Mouse (Mus musculus) stomach, embryonic 16.5 days (tissue): ENCODE measurements around the gene Adora2b. TPM values are rescaled to one million over a fixed set of nuclear protein-coding genes. Genes with fewer than 3 reads are reported as not detected.

Experiments used
- ATAC-seq: fragments of 200-750 bp; cut with Nextera tagmentation; 2 replicates; pipeline ENCODE4 v1.8.0; 2017; ENCODE audit warnings: moderate number of reproducible peaks, moderate TSS enrichment; ENCODE audit not compliant: insufficient read depth, low FRiP score
- H3K27ac ChIP-seq: fragments of 300-500 bp; sonication (generic); 2 replicates; pipeline ENCODE4 v1.5.1; 2014; ENCODE audit warnings: low read length
- H3K27me3 ChIP-seq: fragments of 300-500 bp; sonication (generic); 2 replicates; pipeline ENCODE4 v1.6.1; 2014; ENCODE audit warnings: low read length, control low read depth, mixed read lengths; ENCODE audit not compliant: control insufficient read depth, insufficient read depth
- H3K36me3 ChIP-seq: fragments of 300-500 bp; sonication (generic); 2 replicates; pipeline ENCODE4 v1.6.1; 2014; ENCODE audit warnings: low read length; ENCODE audit not compliant: control insufficient read depth, insufficient read depth
- H3K4me1 ChIP-seq: fragments of 300-500 bp; sonication (generic); 2 replicates; pipeline ENCODE4 v1.6.1; 2014; ENCODE audit warnings: low read length, control low read depth, mixed read lengths; ENCODE audit not compliant: control insufficient read depth, insufficient read depth
- H3K4me2 ChIP-seq: fragments of 300-500 bp; sonication (generic); 2 replicates; pipeline ENCODE4 v1.6.1; 2014; ENCODE audit warnings: low read depth, low read length, mixed read lengths
- H3K4me3 ChIP-seq: fragments of 300-500 bp; sonication (generic); replicated peaks from 2 replicates; pipeline ENCODE4 v1.5.1; 2014; ENCODE audit warnings: mild to moderate bottlenecking, low read length
- H3K9ac ChIP-seq: fragments of 300-500 bp; sonication (generic); 2 replicates; pipeline ENCODE4 v1.6.1; 2014; ENCODE audit warnings: low read length
- H3K9me3 ChIP-seq: fragments of 300-500 bp; sonication (generic); replicated peaks from 2 replicates; pipeline ENCODE4 v1.6.1; 2016; ENCODE audit warnings: low read length, control low read depth; ENCODE audit not compliant: control insufficient read depth
- WGBS: fragments of 180-500 bp; shearing (Covaris S2); extraction: QIAGEN DNeasy Blood & Tissue Kit; methylation state at CpG from one replicate; pipeline ENCODE4 v1.1.7; 2014; 5-methylcytosine and 5-hydroxymethylcytosine counted together
- polyA plus RNA-seq: library from polyadenylated mRNA; unstranded; fragments of >200 nt; fragmentation: Nextera tagmentation; extraction: Ambion mirVana; gene quantifications from 2 replicates; pipeline ENCODE4 v1.2.1, GENCODE M21; 2015

The Adora2b gene
- polyA plus RNA-seq, 1 experiment from 2014 or later = 8.1 TPM

GRCm38 (mm10) chr11:62294121-62294520 is 45.3 kb downstream of the Adora2b start:
- Histone ChIP-seq H3K4me3 (no peak overlapping the region), H3K27ac (no peak overlapping the region), H3K36me3 (no peaks in the 10 kb centered on the region; the same call in 1 of the 2 replicates), H3K9ac (no peak overlapping the region), H3K4me1 (no peaks in the 10 kb centered on the region), H3K27me3 (no peaks in the 10 kb centered on the region), H3K4me2 (no peak overlapping the region), H3K9me3 (no peaks in the 10 kb centered on the region)
- WGBS = 85% methylated on average over 2 of the region's 2 CpGs
- no peak for ATAC-seq

DNA sequence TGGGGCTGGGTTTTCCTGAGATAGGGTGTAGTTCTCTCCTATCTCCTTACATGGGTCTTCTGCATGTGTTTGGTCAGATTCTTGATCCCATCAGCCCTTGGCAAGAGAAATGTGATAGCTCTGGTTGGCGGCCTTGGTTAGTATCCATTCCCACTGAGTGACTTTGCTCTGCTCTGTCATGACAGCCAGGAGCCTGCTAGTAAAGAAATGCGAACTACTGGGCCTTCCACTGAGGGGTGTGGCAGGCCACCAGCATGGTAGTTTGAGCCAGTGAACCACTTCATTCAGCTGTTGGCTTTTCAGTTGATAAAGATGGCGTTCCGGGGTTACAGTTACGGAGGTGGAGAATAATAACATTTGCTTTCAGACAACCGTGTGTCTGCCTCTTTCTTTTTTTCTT is 50.1 kb downstream of the Adora2b start:
- Histone ChIP-seq H3K4me3 (no peak overlapping the region), H3K27ac (no peak overlapping the region), H3K27me3 (no peaks in the 10 kb centered on the region), H3K4me2 (no peak overlapping the region), H3K9me3 (no peaks in the 10 kb centered on the region), H3K4me1 (no peaks in the 10 kb centered on the region), H3K36me3 (no peaks in the 10 kb centered on the region; the same call in 1 of the 2 replicates), H3K9ac (no peak overlapping the region)
- ATAC-seq = no peak
- WGBS = 85% methylated on average over 6 of the region's 6 CpGs

GRCm38 (mm10) chr11:62305866-62306265 is 57.1 kb downstream of the Adora2b start:
- WGBS = 90% methylated on average over 2 of the region's 2 CpGs
- Histone ChIP-seq H3K4me2 (no peak overlapping the region), H3K36me3 (peaks cover 5% of the 10 kb centered on the region; the same call in 1 of the 2 replicates), H3K9ac (no peak overlapping the region), H3K4me1 (no peaks in the 10 kb centered on the region), H3K27ac (no peak overlapping the region), H3K4me3 (no peak overlapping the region), H3K9me3 (no peaks in the 10 kb centered on the region), H3K27me3 (no peaks in the 10 kb centered on the region)
- ATAC-seq = no peak

- no peaks in the 10 kb centered on the region for H3K4me1 ChIP-seq
- no peak overlapping the region for H3K4me3 ChIP-seq
- no peak overlapping the region for H3K27ac ChIP-seq
- peaks cover 17% of the 10 kb centered on the region for H3K36me3 ChIP-seq
- 89% methylated on average over 2 of the region's 2 CpGs for WGBS
- no peak for ATAC-seq
- no peak overlapping the region for H3K9ac ChIP-seq
- H3K4me2 ChIP-seq = no peak overlapping the region
- H3K27me3 ChIP-seq = no peaks in the 10 kb centered on the region
- no peaks in the 10 kb centered on the region for H3K9me3 ChIP-seq
These were observed 60.5 kb downstream of the Adora2b start for GRCm38 (mm10) chr11:62309296-62309695.

DNA sequence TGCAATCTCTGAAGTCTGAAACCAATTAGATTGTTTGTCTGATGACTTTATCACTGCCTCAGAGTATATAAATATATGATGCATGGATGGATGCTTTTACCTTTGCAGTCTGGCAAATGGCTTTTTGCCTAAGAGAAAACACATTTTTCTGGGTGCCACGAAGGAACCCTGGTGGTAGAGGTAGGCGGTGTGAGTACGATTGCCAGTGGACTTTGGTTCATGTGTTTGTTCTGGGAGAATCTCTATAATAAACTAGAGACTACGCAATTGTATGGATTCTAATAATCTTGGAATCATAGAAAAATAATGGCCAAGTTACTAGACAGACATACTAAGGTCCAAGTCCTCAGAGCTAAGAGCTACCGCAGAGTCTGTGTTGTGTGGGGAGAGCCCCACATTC is 66.2 kb downstream of the Adora2b start:
- Histone ChIP-seq H3K4me2 (no peak overlapping the region), H3K27me3 (no peaks in the 10 kb centered on the region), H3K4me1 (no peaks in the 10 kb centered on the region), H3K27ac (no peak overlapping the region), H3K4me3 (no peak overlapping the region), H3K9me3 (no peaks in the 10 kb centered on the region), H3K36me3 (peaks cover 30% of the 10 kb centered on the region), H3K9ac (no peak overlapping the region)
- WGBS = 95% methylated on average over 5 of the region's 5 CpGs
- ATAC-seq = no peak

Other genes with a start within 250 kb of the Adora2b start
- 18.4 and 19.8 TPM in 2 replicates for gene Zswim7, start 32.4 kb downstream of the Adora2b start, polyA plus RNA-seq
- 14.6 and 14.9 TPM in 2 replicates for gene Ttc19, start 32.5 kb downstream of the Adora2b start, polyA plus RNA-seq
- 8.5 and 9.5 TPM in 2 replicates for gene Pigl, start 209.5 kb downstream of the Adora2b start, polyA plus RNA-seq
- gene Ncor1, start 209.6 kb downstream of the Adora2b start, polyA plus RNA-seq = 45.0 and 52.7 TPM in 2 replicates